Mouse (Mus musculus): ENCODE data around the gene Ift27. TPM values are rescaled to one million over a fixed set of nuclear protein-coding genes. Genes with fewer than 3 reads are reported as not detected.

Gene Ift27
- polyA plus RNA-seq, 1 experiment from 2014 or later: 105 TPM

- H3K9me3 ChIP-seq (ENCODE audit: control insufficient read depth, low read length): no peaks in the 10 kb centered on the region
- no peak overlapping the region for H3K4me2 ChIP-seq (ENCODE audit: low read depth, low read length)
- H3K9ac ChIP-seq (replicated peaks; ENCODE audit: low read depth, low read length): no peak overlapping the region
- H3K4me3 ChIP-seq (ENCODE audit: low read depth, low read length): no peak overlapping the region
- H3K27ac ChIP-seq (ENCODE audit: low read depth, low read length): no peak overlapping the region
- no peaks in the 10 kb centered on the region for H3K27me3 ChIP-seq (ENCODE audit: control insufficient read depth, insufficient read depth, low read length)
- H3K4me1 ChIP-seq (ENCODE audit: control insufficient read depth, insufficient read depth, low read length): no peaks in the 10 kb centered on the region
- 66% methylated on average over 9 of the region's 9 CpGs for WGBS
- no peaks in the 10 kb centered on the region for H3K36me3 ChIP-seq (ENCODE audit: control insufficient read depth, insufficient read depth, low read length)
- ATAC-seq (ENCODE audit: low read depth): no peak
Measured at GRCm38 (mm10) chr15:78161946-78162345, 12.0 kb downstream of the Ift27 start.

GRCm38 (mm10) chr15:78158335-78158734, 15.6 kb downstream of the Ift27 start:
- 83% methylated on average over 4 of the region's 5 CpGs for WGBS
- H3K4me1 ChIP-seq (ENCODE audit: control insufficient read depth, insufficient read depth, low read length): no peaks in the 10 kb centered on the region
- ATAC-seq (ENCODE audit: low read depth): no peak
- no peak overlapping the region for H3K4me2 ChIP-seq (ENCODE audit: low read depth, low read length)
- H3K27me3 ChIP-seq (ENCODE audit: control insufficient read depth, insufficient read depth, low read length): no peaks in the 10 kb centered on the region
- H3K36me3 ChIP-seq (ENCODE audit: control insufficient read depth, insufficient read depth, low read length): no peaks in the 10 kb centered on the region
- H3K4me3 ChIP-seq (ENCODE audit: low read depth, low read length): no peak overlapping the region
- no peaks in the 10 kb centered on the region for H3K9me3 ChIP-seq (ENCODE audit: control insufficient read depth, low read length)
- H3K27ac ChIP-seq (ENCODE audit: low read depth, low read length): no peak overlapping the region
- H3K9ac ChIP-seq (replicated peaks; ENCODE audit: low read depth, low read length): no peak overlapping the region

GRCm38 (mm10) chr15:78157824-78158223, 16.1 kb downstream of the Ift27 start:
- ATAC-seq (ENCODE audit: low read depth): no peak
- H3K27ac ChIP-seq (ENCODE audit: low read depth, low read length): no peak overlapping the region
- no peaks in the 10 kb centered on the region for H3K27me3 ChIP-seq (ENCODE audit: control insufficient read depth, insufficient read depth, low read length)
- H3K4me2 ChIP-seq (ENCODE audit: low read depth, low read length): no peak overlapping the region
- H3K4me3 ChIP-seq (ENCODE audit: low read depth, low read length): no peak overlapping the region
- no peaks in the 10 kb centered on the region for H3K4me1 ChIP-seq (ENCODE audit: control insufficient read depth, insufficient read depth, low read length)
- no peaks in the 10 kb centered on the region for H3K36me3 ChIP-seq (ENCODE audit: control insufficient read depth, insufficient read depth, low read length)
- no peaks in the 10 kb centered on the region for H3K9me3 ChIP-seq (ENCODE audit: control insufficient read depth, low read length)
- 74% methylated on average over 4 of the region's 4 CpGs for WGBS
- no peak overlapping the region for H3K9ac ChIP-seq (replicated peaks; ENCODE audit: low read depth, low read length)

GRCm38 (mm10) chr15:78157330-78157729, 16.6 kb downstream of the Ift27 start:
- Histone ChIP-seq H3K36me3 (ENCODE audit: control insufficient read depth, insufficient read depth, low read length) (no peaks in the 10 kb centered on the region), H3K27ac (ENCODE audit: low read depth, low read length) (no peak overlapping the region), H3K4me3 (ENCODE audit: low read depth, low read length) (no peak overlapping the region), H3K4me2 (ENCODE audit: low read depth, low read length) (no peak overlapping the region), H3K27me3 (ENCODE audit: control insufficient read depth, insufficient read depth, low read length) (no peaks in the 10 kb centered on the region), H3K9ac (replicated peaks; ENCODE audit: low read depth, low read length) (no peak overlapping the region), H3K9me3 (ENCODE audit: control insufficient read depth, low read length) (no peaks in the 10 kb centered on the region), H3K4me1 (ENCODE audit: control insufficient read depth, insufficient read depth, low read length) (no peaks in the 10 kb centered on the region)
- WGBS: 74% methylated on average over 8 of the region's 8 CpGs
- no peak for ATAC-seq (ENCODE audit: low read depth)

- ATAC-seq (ENCODE audit: low read depth): no peak
- Histone ChIP-seq H3K4me3 (ENCODE audit: low read depth, low read length) (no peak overlapping the region), H3K9me3 (ENCODE audit: control insufficient read depth, low read length) (no peaks in the 10 kb centered on the region), H3K27ac (ENCODE audit: low read depth, low read length) (no peak overlapping the region), H3K4me2 (ENCODE audit: low read depth, low read length) (no peak overlapping the region), H3K4me1 (ENCODE audit: control insufficient read depth, insufficient read depth, low read length) (no peaks in the 10 kb centered on the region), H3K9ac (replicated peaks; ENCODE audit: low read depth, low read length) (no peak overlapping the region), H3K36me3 (ENCODE audit: control insufficient read depth, insufficient read depth, low read length) (no peaks in the 10 kb centered on the region), H3K27me3 (ENCODE audit: control insufficient read depth, insufficient read depth, low read length) (no peaks in the 10 kb centered on the region)
- WGBS: 94% methylated on average over 6 of the region's 6 CpGs
Measured at GRCm38 (mm10) chr15:78155421-78155820, 18.5 kb downstream of the Ift27 start.

- Histone ChIP-seq H3K27ac (ENCODE audit: low read depth, low read length) (no peak overlapping the region), H3K4me3 (ENCODE audit: low read depth, low read length) (no peak overlapping the region), H3K4me1 (ENCODE audit: control insufficient read depth, insufficient read depth, low read length) (no peaks in the 10 kb centered on the region), H3K27me3 (ENCODE audit: control insufficient read depth, insufficient read depth, low read length) (no peaks in the 10 kb centered on the region), H3K9ac (replicated peaks; ENCODE audit: low read depth, low read length) (no peak overlapping the region), H3K9me3 (ENCODE audit: control insufficient read depth, low read length) (no peaks in the 10 kb centered on the region), H3K4me2 (ENCODE audit: low read depth, low read length) (no peak overlapping the region), H3K36me3 (ENCODE audit: control insufficient read depth, insufficient read depth, low read length) (no peaks in the 10 kb centered on the region)
- no peak for ATAC-seq (ENCODE audit: low read depth)
- 27% methylated on average over 11 of the region's 11 CpGs for WGBS
Measured at GRCm38 (mm10) chr15:78153045-78153775, 20.7 kb downstream of the Ift27 start.

- Histone ChIP-seq H3K4me2 (ENCODE audit: low read depth, low read length) (no peak overlapping the region), H3K27ac (ENCODE audit: low read depth, low read length) (no peak overlapping the region), H3K4me1 (ENCODE audit: control insufficient read depth, insufficient read depth, low read length) (no peaks in the 10 kb centered on the region), H3K9me3 (ENCODE audit: control insufficient read depth, low read length) (no peaks in the 10 kb centered on the region), H3K27me3 (ENCODE audit: control insufficient read depth, insufficient read depth, low read length) (no peaks in the 10 kb centered on the region), H3K4me3 (ENCODE audit: low read depth, low read length) (no peak overlapping the region), H3K36me3 (ENCODE audit: control insufficient read depth, insufficient read depth, low read length) (no peaks in the 10 kb centered on the region), H3K9ac (replicated peaks; ENCODE audit: low read depth, low read length) (no peak overlapping the region)
- 76% methylated on average over 7 of the region's 7 CpGs for WGBS
- no peak for ATAC-seq (ENCODE audit: low read depth)
Measured at GRCm38 (mm10) chr15:78148565-78148964, 25.3 kb downstream of the Ift27 start.

- Histone ChIP-seq H3K36me3 (ENCODE audit: control insufficient read depth, insufficient read depth, low read length) (no peaks in the 10 kb centered on the region), H3K27ac (ENCODE audit: low read depth, low read length) (no peak overlapping the region), H3K9me3 (ENCODE audit: control insufficient read depth, low read length) (no peaks in the 10 kb centered on the region), H3K9ac (replicated peaks; ENCODE audit: low read depth, low read length) (no peak overlapping the region), H3K4me1 (ENCODE audit: control insufficient read depth, insufficient read depth, low read length) (no peaks in the 10 kb centered on the region), H3K27me3 (ENCODE audit: control insufficient read depth, insufficient read depth, low read length) (no peaks in the 10 kb centered on the region), H3K4me2 (ENCODE audit: low read depth, low read length) (no peak overlapping the region), H3K4me3 (ENCODE audit: low read depth, low read length) (no peak overlapping the region)
- no peak for ATAC-seq (ENCODE audit: low read depth)
- WGBS: 39% methylated on average over 8 of the region's 8 CpGs
Measured at GRCm38 (mm10) chr15:78140226-78140625, 33.7 kb downstream of the Ift27 start.

- Histone ChIP-seq H3K9me3 (ENCODE audit: control insufficient read depth, low read length) (no peaks in the 10 kb centered on the region), H3K4me1 (ENCODE audit: control insufficient read depth, insufficient read depth, low read length) (no peaks in the 10 kb centered on the region), H3K27me3 (ENCODE audit: control insufficient read depth, insufficient read depth, low read length) (no peaks in the 10 kb centered on the region), H3K4me2 (ENCODE audit: low read depth, low read length) (no peak overlapping the region), H3K36me3 (ENCODE audit: control insufficient read depth, insufficient read depth, low read length) (no peaks in the 10 kb centered on the region), H3K9ac (replicated peaks; ENCODE audit: low read depth, low read length) (no peak overlapping the region), H3K4me3 (ENCODE audit: low read depth, low read length) (no peak overlapping the region), H3K27ac (ENCODE audit: low read depth, low read length) (no peak overlapping the region)
- no peak for ATAC-seq (ENCODE audit: low read depth)
- WGBS: 32% methylated on average over 6 of the region's 6 CpGs
Measured at GRCm38 (mm10) chr15:78134606-78135005, 39.3 kb downstream of the Ift27 start.
